Comparison of ENCODE assay signal across 8 mouse cellular contexts in genomic region chr1:75217893-75218226, GRCm38 (mm10). TPM values are rescaled to one million over a fixed set of nuclear protein-coding genes. Genes with fewer than 3 reads are reported as not detected.
A peak's percentile ranks its signal among the peaks of the same experiment; 100 is the strongest.
DNase-seq lines count a peak whose midpoint lies in the region; ATAC-seq and TF ChIP-seq lines count a peak whose summit lies in the region.

No protein-coding gene starts in this region.

- peak overlapping the region; percentile 80; the same call in 1 of the 2 replicates for H3K27ac ChIP-seq in kidney, postnatal 0 days
- no peak overlapping the region for H3K27ac ChIP-seq in hindbrain, embryonic 11.5 days (ENCODE audit: low read depth, low read length)
- H3K27ac ChIP-seq in midbrain, embryonic 14.5 days (replicated peaks; ENCODE audit: low read depth, low read length), result no peak overlapping the region

- peak overlapping the region; percentile 97 for H3K4me2 ChIP-seq in kidney, postnatal 0 days (ENCODE audit: low read length)
- H3K4me2 ChIP-seq in hindbrain, embryonic 11.5 days (replicated peaks; ENCODE audit: low read depth, low read length), result no peak overlapping the region; the same call in 1 of the 2 replicates
- peak overlapping the region; percentile 97 for H3K4me2 ChIP-seq in midbrain, embryonic 14.5 days (ENCODE audit: low read length)

- H3K36me3 ChIP-seq in kidney, postnatal 0 days (ENCODE audit: insufficient read depth, low read length), result peaks cover 23% of the 10 kb centered on the region
- 0 out of 2 replicates have a peak, but pooled peaks cover 2% of the 10 kb centered on the region for H3K36me3 ChIP-seq in hindbrain, embryonic 11.5 days (ENCODE audit: control insufficient read depth, insufficient read depth, low read length)
- H3K36me3 ChIP-seq in midbrain, embryonic 14.5 days (ENCODE audit: control insufficient read depth, insufficient read depth, low read length), result peaks cover 25% of the 10 kb centered on the region

- no peak for DNase-seq in kidney, postnatal 0 days (ENCODE audit: low spot score)
- no peak for DNase-seq in kidney, postnatal 10 days
- DNase-seq in brain, adult 2 months (ENCODE audit: low read depth, low spot score), result peak; percentile 87
- peak; percentile 10 for DNase-seq in hindbrain, embryonic 11.5 days (ENCODE audit: low spot score)
- DNase-seq in midbrain, embryonic 14.5 days, result no peak
- DNase-seq in adrenal gland, postnatal 36 days, result no peak
- no peak for DNase-seq in frontal cortex, postnatal 14 days (ENCODE audit: low spot score in 2 of 2)
- no peak for DNase-seq in urinary bladder, adult 18-20 months (ENCODE audit: low spot score in 2 of 2)

- H3K9me3 ChIP-seq in kidney, postnatal 0 days (replicated peaks; ENCODE audit: low read length), result no peaks in the 10 kb centered on the region
- H3K9me3 ChIP-seq in hindbrain, embryonic 11.5 days (ENCODE audit: control insufficient read depth, low read length), result no peaks in the 10 kb centered on the region
- no peaks in the 10 kb centered on the region for H3K9me3 ChIP-seq in midbrain, embryonic 14.5 days (ENCODE audit: control insufficient read depth, low read length)

- H3K4me3 ChIP-seq in kidney, postnatal 0 days (replicated peaks; ENCODE audit: low read depth, low read length), result peak overlapping the region; percentile 56
- H3K4me3 ChIP-seq in hindbrain, embryonic 11.5 days (ENCODE audit: low read depth, low read length), result no peak overlapping the region
- no peak overlapping the region for H3K4me3 ChIP-seq in midbrain, embryonic 14.5 days (replicated peaks; ENCODE audit: low read depth, low read length)

- 2% methylated on average over 6 of the region's 6 CpGs for WGBS in kidney, postnatal 0 days
- 6% methylated on average over 6 of the region's 6 CpGs for WGBS in hindbrain, embryonic 11.5 days
- WGBS in midbrain, embryonic 14.5 days, result 8% methylated on average over 6 of the region's 6 CpGs

- peaks cover 13% of the 10 kb centered on the region; the same call in 1 of the 2 replicates for H3K4me1 ChIP-seq in kidney, postnatal 0 days (replicated peaks; ENCODE audit: insufficient read depth, low read length)
- H3K4me1 ChIP-seq in hindbrain, embryonic 11.5 days (replicated peaks; ENCODE audit: control insufficient read depth, insufficient read depth, low read length), result peaks cover 5% of the 10 kb centered on the region
- peaks cover 17% of the 10 kb centered on the region for H3K4me1 ChIP-seq in midbrain, embryonic 14.5 days (ENCODE audit: control insufficient read depth, insufficient read depth, low read length)

- peaks cover 10% of the 10 kb centered on the region; the same call in 1 of the 2 replicates for H3K27me3 ChIP-seq in kidney, postnatal 0 days (ENCODE audit: insufficient read depth, low read length)
- H3K27me3 ChIP-seq in hindbrain, embryonic 11.5 days (ENCODE audit: control insufficient read depth, insufficient read depth, low read length), result peaks cover 46% of the 10 kb centered on the region
- peaks cover 46% of the 10 kb centered on the region for H3K27me3 ChIP-seq in midbrain, embryonic 14.5 days (ENCODE audit: control insufficient read depth, insufficient read depth, low read length)

- no peak for TF ChIP-seq CTCF in kidney, postnatal 0 days (IDR thresholded peaks at IDR 0.05; ENCODE audit: low read depth)

- ATAC-seq in kidney, postnatal 0 days (replicated peaks; ENCODE audit: low FRiP score, low read depth), result no peak
- no peak for ATAC-seq in hindbrain, embryonic 11.5 days (ENCODE audit: low FRiP score)
- no peak for ATAC-seq in midbrain, embryonic 14.5 days (ENCODE audit: low FRiP score, low TSS enrichment)

- H3K9ac ChIP-seq in kidney, postnatal 0 days (ENCODE audit: low read depth, low read length), result peak overlapping the region; percentile 64
- H3K9ac ChIP-seq in hindbrain, embryonic 11.5 days (ENCODE audit: low read depth, low read length), result no peak overlapping the region
- no peak overlapping the region for H3K9ac ChIP-seq in midbrain, embryonic 14.5 days (replicated peaks; ENCODE audit: low read length)

RNA-seq across cellular contexts. Expression of gene Tuba4a, which starts 1.8 kb away (rescaled TPM):
- polyA plus RNA-seq in kidney, postnatal 0 days (2015; fragmentation: Nextera tagmentation; extraction: Ambion mirVana), result 171 and 200 TPM in 2 replicates
- 10.7 and 12.4 TPM in 2 replicates for polyA plus RNA-seq in hindbrain, embryonic 11.5 days (2014; fragmentation: Nextera tagmentation; extraction: Ambion mirVana)
- polyA plus RNA-seq in midbrain, embryonic 14.5 days (2014; fragmentation: Nextera tagmentation; extraction: Ambion mirVana), result 4.2 and 6.4 TPM in 2 replicates
- total RNA-seq in adrenal gland, postnatal 36 days (2021), result 10 to 100 TPM; 26.0 to 70.0 TPM

RNA-seq across cellular contexts. Expression of gene Stk16, which starts 7.2 kb away (rescaled TPM):
- 114 and 122 TPM in 2 replicates for polyA plus RNA-seq in kidney, postnatal 0 days (2015; fragmentation: Nextera tagmentation; extraction: Ambion mirVana)
- 110 and 125 TPM in 2 replicates for polyA plus RNA-seq in hindbrain, embryonic 11.5 days (2014; fragmentation: Nextera tagmentation; extraction: Ambion mirVana)
- 120 and 144 TPM in 2 replicates for polyA plus RNA-seq in midbrain, embryonic 14.5 days (2014; fragmentation: Nextera tagmentation; extraction: Ambion mirVana)
- total RNA-seq in adrenal gland, postnatal 36 days (2021), result 100 to 1,000 TPM in 1 of 2 experiments, 10 to 100 TPM in 1; 94.9 to 125 TPM

RNA-seq across cellular contexts. Expression of gene Glb1l, which starts 7.2 kb away (rescaled TPM):
- polyA plus RNA-seq in kidney, postnatal 0 days (2015; fragmentation: Nextera tagmentation; extraction: Ambion mirVana), result 47.4 and 47.6 TPM in 2 replicates
- 18.0 and 19.5 TPM in 2 replicates for polyA plus RNA-seq in hindbrain, embryonic 11.5 days (2014; fragmentation: Nextera tagmentation; extraction: Ambion mirVana)
- polyA plus RNA-seq in midbrain, embryonic 14.5 days (2014; fragmentation: Nextera tagmentation; extraction: Ambion mirVana), result 14.2 and 24.2 TPM in 2 replicates
- total RNA-seq in adrenal gland, postnatal 36 days (2021), result 10 to 100 TPM; 20.2 to 22.2 TPM

RNA-seq across cellular contexts. Expression of gene A630095N17Rik, which starts 14.0 kb away (rescaled TPM):
- 0.18 TPM in 1 of 2 replicates, not detected in the other for polyA plus RNA-seq in kidney, postnatal 0 days (2015; fragmentation: Nextera tagmentation; extraction: Ambion mirVana)
- polyA plus RNA-seq in hindbrain, embryonic 11.5 days (2014; fragmentation: Nextera tagmentation; extraction: Ambion mirVana), result not detected in 2 replicates
- polyA plus RNA-seq in midbrain, embryonic 14.5 days (2014; fragmentation: Nextera tagmentation; extraction: Ambion mirVana), result not detected in 2 replicates
- total RNA-seq in adrenal gland, postnatal 36 days (2021), result not detected

RNA-seq across cellular contexts. Expression of gene Dnajb2, which starts 18.3 kb away (rescaled TPM):
- polyA plus RNA-seq in kidney, postnatal 0 days (2015; fragmentation: Nextera tagmentation; extraction: Ambion mirVana), result 30.4 and 31.3 TPM in 2 replicates
- polyA plus RNA-seq in hindbrain, embryonic 11.5 days (2014; fragmentation: Nextera tagmentation; extraction: Ambion mirVana), result 17.8 and 21.4 TPM in 2 replicates
- 29.5 and 38.3 TPM in 2 replicates for polyA plus RNA-seq in midbrain, embryonic 14.5 days (2014; fragmentation: Nextera tagmentation; extraction: Ambion mirVana)
- total RNA-seq in adrenal gland, postnatal 36 days (2021), result 100 to 1,000 TPM in 1 of 2 experiments, 10 to 100 TPM in 1; 67.9 to 138 TPM

Comparison
In these comparisons a context has a peak if more than half of its experiments do, and no peak if none do; other contexts are left out.
1. DNase-seq: peak in brain, adult 2 months (single experiment) and hindbrain, embryonic 11.5 days (single experiment); none in kidney, postnatal 0 days (single experiment), kidney, postnatal 10 days (single experiment), midbrain, embryonic 14.5 days (single experiment), adrenal gland, postnatal 36 days (0 of 2), frontal cortex, postnatal 14 days (0 of 2) and urinary bladder, adult 18-20 months (0 of 2).
2. RNA of gene Tuba4a, which starts 1.8 kb away (polyA plus RNA-seq): 171 to 200 TPM in kidney, postnatal 0 days; 10.7 to 12.4 TPM in hindbrain, embryonic 11.5 days and 4.2 to 6.4 TPM in midbrain, embryonic 14.5 days; every median in the first group is over 10 times any median in the second.